28 mouse cellular contexts compared by ENCODE assay signal in genomic region chr7:68096411-68096810, GRCm38 (mm10).
DNase-seq lines count a peak whose midpoint lies in the region; ATAC-seq and TF ChIP-seq lines count a peak whose summit lies in the region.
"Had no signal": no experiment of that assay in that cellular context is flagged by ENCODE, and none has a peak within 500 bp of the region (broad histone marks: within the 10 kb centered on the region; RNA-seq: fewer than 3 reads in every experiment).

No protein-coding gene starts in this region.

- peak; percentile 39 for DNase-seq in kidney, adult 18-20 months
- no peak for DNase-seq in kidney, postnatal 14 days
- DNase-seq in left cerebral cortex, adult 2 months (ENCODE audit: extremely low spot score in 1 of 2, low spot score in 2 of 2): no peak
- DNase-seq in left cerebral cortex, postnatal 10 days (ENCODE audit: extremely low spot score in 1 of 2, low spot score in 2 of 2): no peak
- DNase-seq in thymus, postnatal 25 days: no peak
- DNase-seq in adipocyte (ENCODE audit: low spot score): no peak
- DNase-seq: cerebellum, adult 11 months; cerebellum, adult 9-10 months; cerebellum, postnatal 36 days; gastrocnemius, adult 2 months; gastrocnemius, postnatal 36 days; heart, adult 18-20 months; heart, postnatal 36 days; lung, adult 2 months; right cerebral cortex, postnatal 14 days; thymus, postnatal 14 days had no signal

- intact Hi-C loops in left cerebral cortex, adult 2 months (cut with DNase I): no loop called here
- intact Hi-C loops in left cerebral cortex, postnatal 10 days (cut with DNase I): no loop called here

- no peak overlapping the region for H3K9ac ChIP-seq in kidney, embryonic 16.5 days (replicated peaks; ENCODE audit: low read length)
- H3K9ac ChIP-seq: embryonic facial prominence, embryonic 12.5 days; hindbrain, embryonic 12.5 days; midbrain, embryonic 15.5 days; neural tube, embryonic 15.5 days; stomach, embryonic 15.5 days had no signal

- H3K27ac ChIP-seq in left cerebral cortex, adult 2 months: peak overlapping the region; percentile 32; the same call in 1 of the 2 replicates
- peak overlapping the region; percentile 30; the same call in 1 of the 2 replicates for H3K27ac ChIP-seq in kidney, embryonic 16.5 days (ENCODE audit: low read length)
- H3K27ac ChIP-seq: embryonic facial prominence, embryonic 12.5 days; gastrocnemius, adult 2 months; hindbrain, embryonic 12.5 days; midbrain, embryonic 10.5 days; midbrain, embryonic 15.5 days; neural tube, embryonic 15.5 days; stomach, embryonic 15.5 days had no signal

- H3K9me3 ChIP-seq in kidney, embryonic 16.5 days (ENCODE audit: low read length): no peaks in the 10 kb centered on the region
- H3K9me3 ChIP-seq: embryonic facial prominence, embryonic 12.5 days; hindbrain, embryonic 12.5 days; midbrain, embryonic 10.5 days; midbrain, embryonic 15.5 days; neural tube, embryonic 15.5 days; stomach, embryonic 15.5 days had no signal

- H3K36me3 ChIP-seq in kidney, embryonic 16.5 days (ENCODE audit: insufficient read depth, low read length): 0 out of 2 replicates have a peak, but pooled peaks cover 2% of the 10 kb centered on the region
- H3K36me3 ChIP-seq: embryonic facial prominence, embryonic 12.5 days; hindbrain, embryonic 12.5 days; midbrain, embryonic 15.5 days; neural tube, embryonic 15.5 days; stomach, embryonic 15.5 days had no signal

- no peak overlapping the region for H3K4me2 ChIP-seq in kidney, embryonic 16.5 days (replicated peaks; ENCODE audit: low read depth, low read length)
- H3K4me2 ChIP-seq: embryonic facial prominence, embryonic 12.5 days; heart, embryonic 11.5 days; hindbrain, embryonic 12.5 days; liver, embryonic 11.5 days; midbrain, embryonic 15.5 days; neural tube, embryonic 15.5 days; stomach, embryonic 15.5 days had no signal

- no peak overlapping the region for H3K4me3 ChIP-seq in left cerebral cortex, adult 2 months
- no peak overlapping the region for H3K4me3 ChIP-seq in kidney, embryonic 16.5 days (ENCODE audit: low read length)
- H3K4me3 ChIP-seq: embryonic facial prominence, embryonic 12.5 days; gastrocnemius, adult 2 months; hindbrain, embryonic 12.5 days; midbrain, embryonic 10.5 days; midbrain, embryonic 15.5 days; neural tube, embryonic 15.5 days; stomach, embryonic 15.5 days had no signal

- H3K27me3 ChIP-seq in kidney, embryonic 16.5 days (ENCODE audit: insufficient read depth, low read length): no peaks in the 10 kb centered on the region
- H3K27me3 ChIP-seq: embryonic facial prominence, embryonic 12.5 days; hindbrain, embryonic 12.5 days; midbrain, embryonic 15.5 days; neural tube, embryonic 15.5 days; Patski; stomach, embryonic 15.5 days had no signal

- TF ChIP-seq CTCF in left cerebral cortex, adult 2 months (IDR thresholded peaks at IDR 0.05): no peak

- peaks cover 28% of the 10 kb centered on the region for H3K4me1 ChIP-seq in kidney, embryonic 16.5 days (ENCODE audit: insufficient read depth, low read length)
- H3K4me1 ChIP-seq: embryonic facial prominence, embryonic 12.5 days; midbrain, embryonic 15.5 days had no signal

- 57% methylated on average over 6 of the region's 6 CpGs for WGBS in kidney, embryonic 16.5 days

- ATAC-seq in kidney, embryonic 16.5 days (ENCODE audit: low FRiP score, low TSS enrichment): peak; percentile 50; the same call in 1 of the 2 replicates
- ATAC-seq: forebrain, embryonic 16.5 days; intestine, embryonic 16.5 days; midbrain, embryonic 15.5 days; Patski had no signal
